Mouse (Mus musculus): Measurements from ENCODE around the gene Slc4a4. TPM values are rescaled to one million over a fixed set of nuclear protein-coding genes. Genes with fewer than 3 reads are reported as not detected.

Slc4a4 gene
- polyA plus RNA-seq, 1 experiment, result 8.3 TPM

DNA sequence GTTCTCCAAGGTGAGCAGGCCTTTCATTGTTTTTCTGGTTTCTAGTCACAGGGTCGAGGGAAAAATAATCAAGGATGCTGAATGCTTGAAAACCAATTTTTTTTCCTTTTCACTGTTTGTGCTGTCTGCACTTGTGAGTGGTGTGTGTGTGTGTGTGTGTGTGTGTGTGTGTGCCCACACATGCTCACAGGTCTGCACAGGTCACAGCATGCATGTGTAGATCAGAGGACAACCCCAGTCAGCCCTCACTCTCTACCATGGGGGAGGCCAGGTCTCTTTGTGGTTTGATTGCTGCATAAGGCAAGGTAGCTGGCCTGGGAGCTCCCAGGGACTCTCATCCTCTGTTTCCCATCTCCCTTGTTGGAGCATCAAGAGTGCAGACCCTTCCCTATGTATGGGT is 16.9 kb downstream of the Slc4a4 start:
- Histone ChIP-seq H3K27ac (ENCODE audit: insufficient read depth, low read length) (no peak overlapping the region), H3K27me3 (ENCODE audit: control insufficient read depth, insufficient read depth, low read length, poor library complexity, severe bottlenecking) (no peaks in the 10 kb centered on the region), H3K36me3 (ENCODE audit: control insufficient read depth, insufficient read depth, low read length, poor library complexity, severe bottlenecking) (no peaks in the 10 kb centered on the region), H3K9me3 (replicated peaks; ENCODE audit: control insufficient read depth, insufficient read depth, low read length, poor library complexity, severe bottlenecking) (no peaks in the 10 kb centered on the region), H3K4me3 (ENCODE audit: low read depth, low read length) (no peak overlapping the region), H3K9ac (ENCODE audit: low read depth, poor library complexity, severe bottlenecking) (no peak overlapping the region), H3K4me1 (ENCODE audit: control insufficient read depth, insufficient read depth, low read length) (no peaks in the 10 kb centered on the region)
- no peak for TF ChIP-seq CTCF (IDR thresholded peaks at IDR 0.05; ENCODE audit: low read depth, low read length)
- TF ChIP-seq POLR2A (IDR thresholded peaks at IDR 0.05; ENCODE audit: insufficient read depth, low read length), result no peak
- no peak for TF ChIP-seq EP300 (IDR thresholded peaks at IDR 0.05; ENCODE audit: insufficient read depth, low read depth, low read length)

DNA sequence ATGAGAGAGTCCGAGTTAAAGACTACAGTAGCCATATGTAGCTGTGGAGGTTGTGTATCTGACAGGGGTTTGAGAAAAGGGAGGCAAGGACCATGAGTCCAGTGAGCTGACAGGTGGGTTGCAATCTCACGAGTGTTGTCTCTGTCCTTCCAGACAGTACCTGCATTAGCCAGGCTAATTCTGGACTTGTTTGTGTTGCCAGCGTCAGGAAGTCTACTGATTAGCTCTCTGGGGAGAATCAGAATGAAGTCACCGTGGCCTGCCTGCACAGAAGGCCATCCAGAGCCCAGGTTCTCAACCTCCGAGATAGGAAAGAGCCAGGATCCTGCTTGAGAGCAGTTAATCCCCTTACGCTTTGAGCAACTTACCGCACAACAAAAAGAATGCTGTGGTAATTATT is 18.2 kb downstream of the Slc4a4 start:
- Histone ChIP-seq H3K27me3 (ENCODE audit: control insufficient read depth, insufficient read depth, low read length, poor library complexity, severe bottlenecking) (no peaks in the 10 kb centered on the region), H3K9ac (ENCODE audit: low read depth, poor library complexity, severe bottlenecking) (no peak overlapping the region), H3K9me3 (replicated peaks; ENCODE audit: control insufficient read depth, insufficient read depth, low read length, poor library complexity, severe bottlenecking) (no peaks in the 10 kb centered on the region), H3K4me1 (ENCODE audit: control insufficient read depth, insufficient read depth, low read length) (no peaks in the 10 kb centered on the region), H3K36me3 (ENCODE audit: control insufficient read depth, insufficient read depth, low read length, poor library complexity, severe bottlenecking) (no peaks in the 10 kb centered on the region), H3K4me3 (ENCODE audit: low read depth, low read length) (no peak overlapping the region), H3K27ac (ENCODE audit: insufficient read depth, low read length) (no peak overlapping the region)
- TF ChIP-seq POLR2A (IDR thresholded peaks at IDR 0.05; ENCODE audit: insufficient read depth, low read length) (no peak), EP300 (IDR thresholded peaks at IDR 0.05; ENCODE audit: insufficient read depth, low read depth, low read length) (no peak), CTCF (IDR thresholded peaks at IDR 0.05; ENCODE audit: low read depth, low read length) (no peak)

DNA sequence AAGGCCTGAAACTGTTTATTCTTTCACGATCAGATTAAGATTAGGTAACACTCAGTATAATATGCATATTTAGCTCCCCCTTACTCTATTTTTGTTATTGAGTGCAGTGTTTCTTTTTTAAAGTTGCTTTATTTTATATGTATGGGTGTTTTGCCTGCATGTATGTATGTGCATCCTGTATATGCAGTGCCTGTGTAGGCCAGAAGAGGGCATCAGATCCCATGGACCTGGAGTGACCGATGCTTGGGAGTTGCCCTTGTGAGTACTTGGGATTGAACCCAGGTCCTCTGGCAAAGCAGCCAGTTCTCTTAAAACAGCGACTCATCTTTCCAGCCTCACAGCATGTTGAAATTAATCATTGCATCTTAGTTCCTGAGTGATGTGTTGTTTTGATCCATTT is 21.0 kb downstream of the Slc4a4 start:
- Histone ChIP-seq H3K27me3 (ENCODE audit: control insufficient read depth, insufficient read depth, low read length, poor library complexity, severe bottlenecking) (no peaks in the 10 kb centered on the region), H3K36me3 (ENCODE audit: control insufficient read depth, insufficient read depth, low read length, poor library complexity, severe bottlenecking) (no peaks in the 10 kb centered on the region), H3K9ac (ENCODE audit: low read depth, poor library complexity, severe bottlenecking) (no peak overlapping the region), H3K4me3 (ENCODE audit: low read depth, low read length) (no peak overlapping the region), H3K9me3 (replicated peaks; ENCODE audit: control insufficient read depth, insufficient read depth, low read length, poor library complexity, severe bottlenecking) (no peaks in the 10 kb centered on the region), H3K27ac (ENCODE audit: insufficient read depth, low read length) (no peak overlapping the region), H3K4me1 (ENCODE audit: control insufficient read depth, insufficient read depth, low read length) (no peaks in the 10 kb centered on the region)
- TF ChIP-seq CTCF (IDR thresholded peaks at IDR 0.05; ENCODE audit: low read depth, low read length) (peak; percentile 55), EP300 (IDR thresholded peaks at IDR 0.05; ENCODE audit: insufficient read depth, low read depth, low read length) (no peak)

- Histone ChIP-seq H3K4me3 (ENCODE audit: low read depth, low read length) (no peak overlapping the region), H3K9me3 (replicated peaks; ENCODE audit: control insufficient read depth, insufficient read depth, low read length, poor library complexity, severe bottlenecking) (no peaks in the 10 kb centered on the region), H3K27ac (ENCODE audit: insufficient read depth, low read length) (no peak overlapping the region), H3K27me3 (ENCODE audit: control insufficient read depth, insufficient read depth, low read length, poor library complexity, severe bottlenecking) (no peaks in the 10 kb centered on the region), H3K36me3 (ENCODE audit: control insufficient read depth, insufficient read depth, low read length, poor library complexity, severe bottlenecking) (no peaks in the 10 kb centered on the region), H3K9ac (ENCODE audit: low read depth, poor library complexity, severe bottlenecking) (no peak overlapping the region), H3K4me1 (ENCODE audit: control insufficient read depth, insufficient read depth, low read length) (no peaks in the 10 kb centered on the region)
- TF ChIP-seq CTCF (IDR thresholded peaks at IDR 0.05; ENCODE audit: low read depth, low read length), result no peak
- no peak for TF ChIP-seq EP300 (IDR thresholded peaks at IDR 0.05; ENCODE audit: insufficient read depth, low read depth, low read length)
- TF ChIP-seq POLR2A (IDR thresholded peaks at IDR 0.05; ENCODE audit: insufficient read depth, low read length), result no peak
Observed at GRCm38 (mm10) chr5:88912629-88913028, 26.0 kb downstream of the Slc4a4 start.

- no peak overlapping the region for H3K9ac ChIP-seq (ENCODE audit: low read depth, poor library complexity, severe bottlenecking)
- no peaks in the 10 kb centered on the region for H3K9me3 ChIP-seq (replicated peaks; ENCODE audit: control insufficient read depth, insufficient read depth, low read length, poor library complexity, severe bottlenecking)
- H3K36me3 ChIP-seq (ENCODE audit: control insufficient read depth, insufficient read depth, low read length, poor library complexity, severe bottlenecking), result no peaks in the 10 kb centered on the region
- H3K4me1 ChIP-seq (ENCODE audit: control insufficient read depth, insufficient read depth, low read length), result no peaks in the 10 kb centered on the region
- no peaks in the 10 kb centered on the region for H3K27me3 ChIP-seq (ENCODE audit: control insufficient read depth, insufficient read depth, low read length, poor library complexity, severe bottlenecking)
- TF ChIP-seq EP300 (IDR thresholded peaks at IDR 0.05; ENCODE audit: insufficient read depth, low read depth, low read length), result no peak
- TF ChIP-seq POLR2A (IDR thresholded peaks at IDR 0.05; ENCODE audit: insufficient read depth, low read length), result no peak
- no peak for TF ChIP-seq CTCF (IDR thresholded peaks at IDR 0.05; ENCODE audit: low read depth, low read length)
- H3K4me3 ChIP-seq (ENCODE audit: low read depth, low read length), result no peak overlapping the region
- H3K27ac ChIP-seq (ENCODE audit: insufficient read depth, low read length), result no peak overlapping the region
Observed at GRCm38 (mm10) chr5:88915082-88915481, 28.5 kb downstream of the Slc4a4 start.

- Histone ChIP-seq H3K4me3 (ENCODE audit: low read depth, low read length) (no peak overlapping the region), H3K4me1 (ENCODE audit: control insufficient read depth, insufficient read depth, low read length) (no peaks in the 10 kb centered on the region), H3K9me3 (replicated peaks; ENCODE audit: control insufficient read depth, insufficient read depth, low read length, poor library complexity, severe bottlenecking) (no peaks in the 10 kb centered on the region), H3K27ac (ENCODE audit: insufficient read depth, low read length) (no peak overlapping the region), H3K36me3 (ENCODE audit: control insufficient read depth, insufficient read depth, low read length, poor library complexity, severe bottlenecking) (no peaks in the 10 kb centered on the region), H3K27me3 (ENCODE audit: control insufficient read depth, insufficient read depth, low read length, poor library complexity, severe bottlenecking) (no peaks in the 10 kb centered on the region), H3K9ac (ENCODE audit: low read depth, poor library complexity, severe bottlenecking) (no peak overlapping the region)
- no peak for TF ChIP-seq EP300 (IDR thresholded peaks at IDR 0.05; ENCODE audit: insufficient read depth, low read depth, low read length)
- TF ChIP-seq POLR2A (IDR thresholded peaks at IDR 0.05; ENCODE audit: insufficient read depth, low read length), result no peak
- no peak for TF ChIP-seq CTCF (IDR thresholded peaks at IDR 0.05; ENCODE audit: low read depth, low read length)
Observed at GRCm38 (mm10) chr5:88916501-88916971, 29.9 kb downstream of the Slc4a4 start.
